Mouse (Mus musculus): ENCODE data around the gene Btbd8. TPM values are rescaled to one million over a fixed set of nuclear protein-coding genes. Genes with fewer than 3 reads are reported as not detected.

The Btbd8 gene
- 4.5 and 4.7 TPM in 2 replicates for polyA plus RNA-seq (2015; fragmentation: Nextera tagmentation; extraction: Ambion mirVana)

DNA sequence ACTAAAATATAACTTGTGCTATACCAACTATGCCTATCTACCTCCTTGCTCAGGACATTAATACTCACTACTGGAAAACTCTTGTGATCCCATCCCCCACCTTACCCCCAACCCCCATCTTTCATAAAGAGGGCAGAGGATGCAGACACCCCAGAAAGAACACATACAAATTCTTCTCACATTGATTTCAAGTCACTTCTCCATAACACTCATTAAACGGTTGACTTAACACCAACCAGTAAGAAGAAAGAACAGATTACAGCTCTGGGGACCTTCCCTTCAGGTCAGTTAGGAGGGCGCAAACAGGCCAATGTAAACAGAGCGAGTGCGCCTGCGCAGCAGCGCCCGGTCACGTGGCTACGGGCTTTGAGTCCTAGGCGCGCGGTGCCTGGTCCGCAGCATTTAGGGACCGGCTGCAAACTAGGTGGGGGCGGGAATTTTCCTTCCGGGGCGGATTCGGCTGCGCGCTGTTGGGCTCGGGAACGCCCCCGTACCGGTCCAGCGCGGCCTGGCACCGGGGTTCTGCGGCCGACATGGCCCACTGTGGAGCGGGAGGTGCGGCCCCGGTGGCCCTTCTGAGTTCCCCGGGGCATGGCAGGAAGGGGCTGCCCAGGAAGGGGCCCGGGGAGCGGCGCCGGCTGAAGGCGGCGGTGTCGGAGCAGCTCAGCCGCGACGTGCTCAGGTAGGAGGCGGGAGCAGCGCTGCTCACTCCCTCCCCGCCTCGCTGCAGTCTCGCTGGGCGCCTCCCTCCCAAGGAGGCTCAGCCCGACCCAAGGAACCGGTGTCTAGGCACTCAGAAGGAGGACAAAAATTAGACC, at the start of gene Btbd8:
TSS of gene Btbd8 (plus strand) at position 534 of the 818 bp plus-strand sequence.
- peak within 1 kb of the TSS; percentile 99 for H3K4me3 ChIP-seq (replicated peaks)
- H3K9me3 ChIP-seq = no peaks in the 10 kb centered on the region
- no peaks in the 10 kb centered on the region; the same call in 1 of the 2 replicates for H3K4me1 ChIP-seq
- ATAC-seq (ENCODE audit: insufficient read depth, low FRiP score, low read depth) = peak; percentile 97
- no peaks in the 10 kb centered on the region for H3K36me3 ChIP-seq
- WGBS = under 1% methylated on average over 51 of the region's 51 CpGs
- no peaks in the 10 kb centered on the region for H3K27me3 ChIP-seq (replicated peaks)
- H3K9ac ChIP-seq = peak within 1 kb of the TSS; percentile 98
- H3K4me2 ChIP-seq = peak within 1 kb of the TSS; percentile 74
- peak within 1 kb of the TSS; percentile 93 for H3K27ac ChIP-seq

DNA sequence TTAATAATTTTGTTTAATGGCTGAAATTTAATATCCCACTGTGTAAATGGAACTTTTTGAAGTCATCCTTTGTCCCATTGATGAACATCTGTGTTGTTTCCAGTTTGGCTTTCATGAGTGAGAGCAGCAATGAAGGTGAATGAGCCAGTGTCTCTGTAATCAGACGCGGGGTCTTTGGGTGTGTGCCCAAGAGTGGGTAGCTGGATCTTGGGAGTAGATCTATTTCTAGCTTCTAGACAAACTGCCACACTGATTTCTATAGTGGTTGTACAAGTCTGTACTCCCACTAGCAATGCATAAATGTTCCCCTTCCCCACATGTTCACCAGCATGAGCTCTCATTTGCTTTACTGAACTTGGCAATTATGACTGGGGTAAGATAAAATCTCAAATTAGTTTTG, 48.4 kb upstream of the Btbd8 start:
- Histone ChIP-seq H3K27me3 (replicated peaks) (no peaks in the 10 kb centered on the region), H3K4me1 (no peaks in the 10 kb centered on the region), H3K36me3 (no peaks in the 10 kb centered on the region), H3K27ac (no peak overlapping the region), H3K4me2 (no peak overlapping the region), H3K9ac (no peak overlapping the region), H3K9me3 (no peaks in the 10 kb centered on the region), H3K4me3 (replicated peaks) (no peak overlapping the region)
- WGBS = 91% methylated on average over 2 of the region's 2 CpGs
- no peak for ATAC-seq (ENCODE audit: insufficient read depth, low FRiP score, low read depth)

DNA sequence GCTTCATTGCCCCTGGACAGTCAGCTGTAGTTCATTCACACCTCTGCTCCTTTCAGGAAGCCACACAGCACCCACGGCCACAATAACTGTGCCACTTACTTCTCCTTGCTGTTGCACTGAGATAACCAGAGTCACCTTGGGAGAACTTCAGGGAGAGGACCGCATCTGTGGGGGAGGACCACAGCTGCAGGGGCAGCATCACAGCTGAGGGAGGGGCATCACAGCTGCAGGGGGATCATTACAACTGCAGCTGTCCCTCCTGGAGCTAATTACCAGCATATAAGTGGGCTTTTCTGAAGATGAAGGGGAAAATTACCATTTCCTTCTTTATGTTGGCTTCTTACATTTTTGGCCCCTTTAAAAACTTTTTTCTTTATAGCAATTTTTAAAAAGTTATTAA, 43.4 kb upstream of the Btbd8 start:
- H3K27me3 ChIP-seq (replicated peaks) = no peaks in the 10 kb centered on the region
- no peaks in the 10 kb centered on the region for H3K9me3 ChIP-seq
- no peak for ATAC-seq (ENCODE audit: insufficient read depth, low FRiP score, low read depth)
- H3K4me3 ChIP-seq (replicated peaks) = no peak overlapping the region
- no peaks in the 10 kb centered on the region for H3K4me1 ChIP-seq
- no peak overlapping the region for H3K27ac ChIP-seq
- no peak overlapping the region for H3K4me2 ChIP-seq
- 66% methylated on average over 2 of the region's 2 CpGs for WGBS
- H3K36me3 ChIP-seq = no peaks in the 10 kb centered on the region
- H3K9ac ChIP-seq = no peak overlapping the region

DNA sequence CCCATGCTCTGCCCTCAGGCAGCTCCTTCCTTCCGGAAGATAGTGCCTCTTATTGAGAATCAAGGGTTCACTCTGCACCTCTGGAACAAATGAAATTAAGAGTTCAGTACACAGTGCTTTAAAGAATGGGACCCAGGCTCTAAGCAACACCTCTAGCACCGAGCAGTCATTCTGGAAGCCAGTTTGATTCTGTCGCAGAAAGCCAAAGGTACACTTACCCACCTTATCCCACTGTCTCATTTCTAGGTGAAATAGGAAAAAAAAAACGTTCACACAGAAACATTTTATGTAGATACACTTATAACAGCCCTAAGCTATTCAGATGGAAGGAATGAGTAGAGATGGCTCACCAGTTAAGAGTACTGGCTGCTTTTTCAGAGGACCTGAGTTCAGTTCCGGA, 35.4 kb upstream of the Btbd8 start, which contains the start of gene Ephx4:
TSS of gene Ephx4 (plus strand) at position 301 of the 400 bp plus-strand sequence.
- Histone ChIP-seq H3K9ac (0 out of 2 replicates have a peak within 1 kb of the TSS, but pooled peaks have one; percentile 8), H3K4me2 (peak within 1 kb of the TSS; percentile 98), H3K4me3 (replicated peaks) (peak within 1 kb of the TSS; percentile 54), H3K27me3 (replicated peaks) (peaks cover 13% of the 10 kb centered on the region; the same call in 1 of the 2 replicates), H3K9me3 (no peaks in the 10 kb centered on the region), H3K36me3 (no peaks in the 10 kb centered on the region), H3K4me1 (0 out of 2 replicates have a peak, but pooled peaks cover 4% of the 10 kb centered on the region), H3K27ac (no peak within 1 kb of the TSS)
- 18% methylated on average over 5 of the region's 5 CpGs for WGBS
- no peak for ATAC-seq (ENCODE audit: insufficient read depth, low FRiP score, low read depth)

DNA sequence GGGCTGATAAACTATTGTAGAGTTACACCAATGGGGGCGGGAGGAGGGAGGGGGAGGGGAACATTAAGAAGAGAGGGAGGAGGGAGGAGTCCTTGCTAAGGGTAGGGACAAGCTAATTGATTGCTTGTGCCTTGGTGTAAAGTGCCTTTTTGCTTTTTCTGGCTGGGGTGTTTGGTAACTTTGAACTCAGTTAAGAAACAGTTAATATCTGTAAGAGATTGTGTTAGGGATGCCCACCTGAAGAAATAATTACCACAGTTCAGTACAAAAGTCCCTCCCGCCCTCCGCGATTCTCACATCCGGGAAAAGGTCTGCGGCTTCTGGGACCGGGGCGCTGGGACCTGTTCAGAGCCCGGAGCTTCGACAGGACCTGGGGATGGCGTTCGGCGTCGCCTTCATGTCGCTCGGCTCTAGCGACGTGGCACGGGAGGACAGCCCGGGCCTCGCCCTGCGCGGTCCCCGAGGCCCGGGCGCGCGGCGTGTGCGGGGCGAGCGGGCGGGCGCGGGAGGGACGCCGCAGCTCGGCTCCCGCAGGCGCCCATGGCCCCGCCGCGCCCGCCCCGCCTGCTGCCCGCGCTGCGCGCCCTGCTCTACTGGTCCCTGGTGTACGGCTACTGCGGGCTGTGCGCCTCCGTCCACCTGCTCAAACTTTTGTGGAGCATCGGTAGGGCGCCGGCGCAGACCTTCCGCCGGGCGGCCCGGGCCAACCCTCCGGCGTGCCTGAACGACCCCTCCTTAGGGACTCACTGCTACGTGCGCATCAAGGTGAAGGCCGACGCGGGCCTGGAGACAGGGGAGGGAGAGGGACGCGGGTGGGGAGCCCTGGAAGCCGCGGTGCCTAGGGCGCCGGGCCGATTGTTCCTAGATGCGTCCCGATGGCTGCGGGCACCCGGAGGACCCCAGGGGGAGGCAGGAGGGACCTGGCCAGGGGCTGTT, 34.5 kb upstream of the Btbd8 start:
- Histone ChIP-seq H3K4me2 (peak overlapping the region; percentile 98), H3K9ac (0 out of 2 replicates have a peak overlapping the region, but pooled peaks have one; percentile 8), H3K27me3 (replicated peaks) (peaks cover 13% of the 10 kb centered on the region; the same call in 1 of the 2 replicates), H3K9me3 (no peaks in the 10 kb centered on the region), H3K27ac (no peak overlapping the region), H3K4me1 (0 out of 2 replicates have a peak, but pooled peaks cover 4% of the 10 kb centered on the region), H3K36me3 (no peaks in the 10 kb centered on the region), H3K4me3 (replicated peaks) (peak overlapping the region; percentile 54)
- WGBS = under 1% methylated on average over 78 of the region's 80 CpGs
- ATAC-seq (ENCODE audit: insufficient read depth, low FRiP score, low read depth) = peak; percentile 65

DNA sequence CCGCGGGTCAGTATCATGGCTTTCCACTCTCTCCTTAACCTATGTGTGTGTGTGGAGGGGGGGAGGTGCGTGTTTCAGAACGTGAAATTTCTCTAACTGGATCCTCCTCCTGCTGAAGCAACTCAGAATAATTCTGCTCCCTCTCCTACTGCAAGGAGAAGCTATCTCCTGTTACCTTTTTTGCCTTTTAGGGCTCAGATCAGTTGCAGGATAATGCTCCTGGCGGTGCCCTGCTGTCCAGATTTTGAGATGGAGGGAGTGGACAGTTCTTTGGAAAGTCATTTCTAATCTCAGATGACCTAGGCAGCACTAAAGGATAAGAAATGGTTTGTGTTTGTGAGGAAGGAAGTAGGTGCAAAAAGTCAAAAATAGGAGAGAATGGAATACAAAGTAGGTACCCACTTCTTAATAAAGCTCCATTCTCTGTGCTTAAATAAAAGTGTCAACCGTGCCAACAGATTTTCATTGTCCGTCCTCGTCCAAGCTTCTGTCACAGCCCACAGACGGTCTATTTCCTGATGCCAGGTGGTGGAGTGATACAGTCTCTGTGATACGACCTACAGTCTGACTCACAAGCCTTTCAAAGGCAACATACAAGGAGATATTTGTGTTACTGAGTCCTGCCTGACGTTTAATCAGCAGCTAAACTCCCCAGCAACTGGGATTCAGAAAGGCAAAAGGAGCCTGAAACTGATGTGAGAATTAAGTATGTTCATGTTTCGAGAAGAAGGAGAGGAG, 33.7 kb upstream of the Btbd8 start:
- Histone ChIP-seq H3K4me3 (replicated peaks) (peak overlapping the region; percentile 54), H3K4me1 (0 out of 2 replicates have a peak, but pooled peaks cover 4% of the 10 kb centered on the region), H3K36me3 (no peaks in the 10 kb centered on the region), H3K27ac (no peak overlapping the region), H3K27me3 (replicated peaks) (peaks cover 13% of the 10 kb centered on the region; the same call in 1 of the 2 replicates), H3K9ac (0 out of 2 replicates have a peak overlapping the region, but pooled peaks have one; percentile 8), H3K9me3 (no peaks in the 10 kb centered on the region), H3K4me2 (peak overlapping the region; percentile 98)
- no peak for ATAC-seq (ENCODE audit: insufficient read depth, low FRiP score, low read depth)
- WGBS = 31% methylated on average over 12 of the region's 12 CpGs

DNA sequence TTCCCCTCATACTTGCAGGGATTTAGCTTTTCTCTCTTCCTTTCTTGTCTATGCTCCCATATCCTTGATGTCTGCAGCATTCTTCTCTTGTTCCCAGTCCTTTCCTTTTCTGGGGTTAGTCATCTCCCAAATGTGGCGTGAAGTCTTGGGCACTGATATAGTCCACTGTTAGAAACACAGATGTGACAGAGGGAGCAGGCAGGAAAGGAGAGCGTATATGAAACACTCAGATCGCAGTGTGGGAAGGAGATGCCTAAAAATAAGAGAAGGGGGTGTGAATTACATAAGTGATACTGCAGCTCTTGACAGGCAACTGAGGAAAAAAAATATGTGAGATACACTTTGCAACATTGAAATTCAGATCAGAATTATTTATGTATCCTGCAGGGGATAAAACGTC, 32.4 kb upstream of the Btbd8 start:
- no peaks in the 10 kb centered on the region for H3K36me3 ChIP-seq
- H3K4me1 ChIP-seq = 0 out of 2 replicates have a peak, but pooled peaks cover 4% of the 10 kb centered on the region

DNA sequence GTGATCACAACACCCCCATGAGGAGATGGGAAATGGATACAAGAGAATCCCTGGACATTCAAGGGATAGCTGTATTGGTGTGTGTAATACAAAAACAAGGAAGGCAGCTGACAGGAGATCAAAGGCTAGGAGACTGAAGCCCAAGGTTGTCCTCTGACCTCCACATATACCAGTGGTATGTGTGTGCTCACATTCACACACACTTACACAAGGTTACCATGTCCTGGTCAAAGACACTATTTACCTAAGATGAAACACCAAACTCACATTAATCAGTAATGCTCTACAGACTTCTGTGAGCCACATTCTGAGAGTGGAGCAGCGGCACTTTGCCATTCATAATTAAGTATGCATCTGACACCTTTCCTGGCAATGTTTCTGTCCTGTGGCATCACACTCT, 27.5 kb upstream of the Btbd8 start:
- H3K27ac ChIP-seq = no peak overlapping the region
- H3K4me2 ChIP-seq = no peak overlapping the region
- H3K36me3 ChIP-seq = no peaks in the 10 kb centered on the region
- no peak overlapping the region for H3K9ac ChIP-seq
- no peak for ATAC-seq (ENCODE audit: insufficient read depth, low FRiP score, low read depth)
- H3K9me3 ChIP-seq = no peaks in the 10 kb centered on the region
- 92% methylated on average over 1 of the region's 1 CpGs for WGBS
- no peaks in the 10 kb centered on the region for H3K4me1 ChIP-seq
- H3K4me3 ChIP-seq (replicated peaks) = no peak overlapping the region
- H3K27me3 ChIP-seq (replicated peaks) = no peaks in the 10 kb centered on the region

More for the DNA sequence above, 32.4 kb upstream of the Btbd8 start:
- no peak for ATAC-seq (ENCODE audit: insufficient read depth, low FRiP score, low read depth)
- no peak overlapping the region for H3K27ac ChIP-seq
- H3K4me2 ChIP-seq = no peak overlapping the region
- 86% methylated on average over 4 of the region's 4 CpGs for WGBS
- no peak overlapping the region for H3K9ac ChIP-seq
- H3K27me3 ChIP-seq (replicated peaks) = peaks cover 13% of the 10 kb centered on the region; the same call in 1 of the 2 replicates
- H3K9me3 ChIP-seq = no peaks in the 10 kb centered on the region
- H3K4me3 ChIP-seq (replicated peaks) = no peak overlapping the region

DNA sequence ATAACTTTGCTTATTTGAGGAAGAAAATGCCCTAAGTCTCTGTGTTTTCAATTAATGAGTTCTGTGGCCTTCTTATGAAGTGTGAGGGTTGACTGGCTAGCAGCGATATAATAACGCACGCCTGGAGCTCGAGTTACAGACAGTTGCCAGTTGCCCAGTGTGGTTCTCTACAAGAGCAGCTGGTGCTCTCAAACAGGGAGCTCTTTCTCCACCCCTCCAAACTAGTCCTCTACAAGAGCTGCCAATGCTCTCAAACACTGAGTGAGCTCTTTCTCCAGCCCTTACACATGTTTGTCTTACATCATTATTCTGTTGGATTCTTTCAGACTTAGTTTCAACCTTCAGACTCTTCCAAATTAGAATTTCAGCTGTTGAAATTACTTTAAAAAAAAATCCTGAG, 26.5 kb upstream of the Btbd8 start:
- no peaks in the 10 kb centered on the region for H3K27me3 ChIP-seq (replicated peaks)
- no peak overlapping the region for H3K27ac ChIP-seq
- ATAC-seq (ENCODE audit: insufficient read depth, low FRiP score, low read depth) = no peak
- no peaks in the 10 kb centered on the region for H3K4me1 ChIP-seq
- H3K9me3 ChIP-seq = no peaks in the 10 kb centered on the region
- H3K36me3 ChIP-seq = no peaks in the 10 kb centered on the region
- no peak overlapping the region for H3K4me3 ChIP-seq (replicated peaks)
- H3K4me2 ChIP-seq = no peak overlapping the region
- H3K9ac ChIP-seq = no peak overlapping the region
- 42% methylated on average over 4 of the region's 4 CpGs for WGBS

DNA sequence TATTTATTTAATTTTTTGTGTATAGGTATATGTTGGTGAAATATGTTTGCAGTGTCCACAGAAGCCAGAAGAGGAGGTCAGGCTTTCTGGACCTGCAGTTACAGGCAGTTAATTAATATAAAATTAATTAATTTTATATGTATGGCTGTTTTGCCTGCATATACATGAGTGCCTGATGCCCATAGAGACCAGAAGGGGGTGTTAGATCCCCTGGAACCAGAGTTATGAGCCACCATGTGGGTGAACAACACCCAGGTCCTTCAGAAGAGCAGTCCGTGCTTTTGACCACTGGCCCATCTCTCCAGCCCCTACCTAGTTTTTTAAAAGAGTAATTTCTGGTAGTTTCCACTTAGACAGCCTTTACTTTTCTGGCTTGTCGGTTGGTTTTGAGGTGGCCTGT, 25.5 kb upstream of the Btbd8 start:
- H3K27ac ChIP-seq = no peak overlapping the region
- no peak for ATAC-seq (ENCODE audit: insufficient read depth, low FRiP score, low read depth)
- H3K9ac ChIP-seq = no peak overlapping the region
- 81% methylated on average over 2 of the region's 2 CpGs for WGBS
- no peaks in the 10 kb centered on the region for H3K27me3 ChIP-seq (replicated peaks)
- no peaks in the 10 kb centered on the region for H3K9me3 ChIP-seq
- H3K36me3 ChIP-seq = no peaks in the 10 kb centered on the region
- no peak overlapping the region for H3K4me3 ChIP-seq (replicated peaks)
- H3K4me2 ChIP-seq = no peak overlapping the region
- no peaks in the 10 kb centered on the region for H3K4me1 ChIP-seq

DNA sequence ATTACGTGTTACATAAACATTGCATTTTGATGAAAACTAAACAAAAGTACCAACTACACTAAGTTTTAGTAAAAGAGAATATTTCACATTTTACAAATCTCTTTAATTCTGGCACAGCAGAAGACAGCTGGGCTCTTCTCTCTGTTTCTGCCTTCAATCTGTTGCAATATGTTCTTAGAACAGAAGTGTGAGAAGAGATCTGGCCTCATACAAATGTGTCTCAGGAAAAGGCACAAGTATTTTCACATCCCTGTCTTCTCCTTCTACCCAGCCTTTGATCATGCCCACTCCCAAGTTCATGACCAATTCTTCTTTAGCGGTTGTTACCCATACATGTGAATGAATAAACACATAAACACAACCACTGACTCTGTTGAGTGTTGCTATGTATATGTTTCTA, 22.7 kb upstream of the Btbd8 start:
- Histone ChIP-seq H3K4me3 (replicated peaks) (no peak overlapping the region), H3K36me3 (no peaks in the 10 kb centered on the region), H3K27ac (no peak overlapping the region), H3K4me2 (no peak overlapping the region), H3K9ac (no peak overlapping the region), H3K4me1 (no peaks in the 10 kb centered on the region), H3K27me3 (replicated peaks) (no peaks in the 10 kb centered on the region), H3K9me3 (no peaks in the 10 kb centered on the region)
- no peak for ATAC-seq (ENCODE audit: insufficient read depth, low FRiP score, low read depth)
- 83% methylated on average over 2 of the region's 2 CpGs for WGBS
